Mouse (Mus musculus) neural tube, embryonic 15.5 days (tissue): ENCODE data around the gene Gm21905. TPM values are rescaled to one million over a fixed set of nuclear protein-coding genes. Genes with fewer than 3 reads are reported as not detected.

Experiments used
- ATAC-seq: fragments of 200-750 bp; cut with Nextera tagmentation; 2 replicates; pipeline ENCODE4 v1.8.0; 2017; ENCODE audit warnings: mild to moderate bottlenecking, moderate TSS enrichment, moderate library complexity; ENCODE audit not compliant: low FRiP score
- H3K27ac ChIP-seq: fragments of 300-500 bp; sonication (generic); replicated peaks from 2 replicates; pipeline ENCODE4 v1.5.1; 2015; ENCODE audit warnings: mild to moderate bottlenecking, inconsistent platforms
- H3K27me3 ChIP-seq: fragments of 300-500 bp; sonication (generic); replicated peaks from 2 replicates; pipeline ENCODE4 v1.6.1; 2015; ENCODE audit warnings: inconsistent platforms
- H3K36me3 ChIP-seq: fragments of 300-500 bp; sonication (generic); 2 replicates; pipeline ENCODE4 v1.6.1; 2015; ENCODE audit warnings: inconsistent platforms
- H3K4me1 ChIP-seq: fragments of 300-500 bp; sonication (generic); 2 replicates; pipeline ENCODE4 v1.6.1; 2015; ENCODE audit warnings: inconsistent platforms
- H3K4me2 ChIP-seq: fragments of 300-500 bp; sonication (generic); 2 replicates; pipeline ENCODE4 v1.6.1; 2015; ENCODE audit warnings: inconsistent platforms, mild to moderate bottlenecking, moderate library complexity
- H3K4me3 ChIP-seq: fragments of 300-500 bp; sonication (generic); replicated peaks from 2 replicates; pipeline ENCODE4 v1.5.1; 2015; ENCODE audit warnings: mild to moderate bottlenecking, inconsistent platforms
- H3K9ac ChIP-seq: fragments of 300-500 bp; sonication (generic); replicated peaks from 2 replicates; pipeline ENCODE4 v1.6.1; 2015; ENCODE audit warnings: mild to moderate bottlenecking, inconsistent platforms
- H3K9me3 ChIP-seq: fragments of 300-500 bp; sonication (generic); replicated peaks from 2 replicates; pipeline ENCODE4 v1.6.1; 2016; ENCODE audit warnings: inconsistent platforms
- WGBS: fragments of 180-500 bp; shearing (Covaris S2); methylation state at CpG from one replicate; pipeline ENCODE4 v1.1.7; 2015; ENCODE audit warnings: mixed read lengths; 5-methylcytosine and 5-hydroxymethylcytosine counted together
- polyA plus RNA-seq: library from polyadenylated mRNA; unstranded; fragments of >200 nt; fragmentation: Nextera tagmentation; extraction: Ambion mirVana; gene quantifications from 2 replicates; pipeline ENCODE4 v1.2.1, GENCODE M21; 2015

The Gm21905 gene
- polyA plus RNA-seq, result not detected in 2 replicates

- Histone ChIP-seq H3K4me1 (no peaks in the 10 kb centered on the region), H3K9me3 (no peaks in the 10 kb centered on the region), H3K4me3 (no peak within 1 kb of the TSS), H3K27me3 (no peaks in the 10 kb centered on the region), H3K4me2 (no peak within 1 kb of the TSS), H3K27ac (no peak within 1 kb of the TSS), H3K36me3 (no peaks in the 10 kb centered on the region), H3K9ac (no peak within 1 kb of the TSS)
- 85% methylated on average over 5 of the region's 5 CpGs for WGBS
- ATAC-seq, result no peak
Measured at GRCm38 (mm10) chr5:67946321-67946720, at the start of gene Gm21905. TSS of gene Gm21905 (minus strand) at chr5:67946421.

- ATAC-seq, result no peak
- Histone ChIP-seq H3K9me3 (no peaks in the 10 kb centered on the region), H3K4me3 (no peak overlapping the region), H3K4me2 (no peak overlapping the region), H3K27me3 (no peaks in the 10 kb centered on the region), H3K4me1 (no peaks in the 10 kb centered on the region), H3K36me3 (no peaks in the 10 kb centered on the region), H3K27ac (no peak overlapping the region), H3K9ac (no peak overlapping the region)
Measured at GRCm38 (mm10) chr5:67990426-67990825, 44.2 kb upstream of the Gm21905 start.

GRCm38 (mm10) chr5:67981946-67982526, 35.8 kb upstream of the Gm21905 start:
- WGBS, result 33% methylated on average over 3 of the region's 3 CpGs
- no peak overlapping the region for H3K4me3 ChIP-seq
- H3K9me3 ChIP-seq, result no peaks in the 10 kb centered on the region
- H3K27ac ChIP-seq, result no peak overlapping the region
- no peaks in the 10 kb centered on the region for H3K27me3 ChIP-seq
- no peaks in the 10 kb centered on the region for H3K4me1 ChIP-seq
- H3K9ac ChIP-seq, result no peak overlapping the region
- no peak for ATAC-seq
- H3K36me3 ChIP-seq, result no peaks in the 10 kb centered on the region
- no peak overlapping the region for H3K4me2 ChIP-seq

GRCm38 (mm10) chr5:67969536-67969935, 23.3 kb upstream of the Gm21905 start:
- ATAC-seq, result no peak
- H3K27me3 ChIP-seq, result no peaks in the 10 kb centered on the region

GRCm38 (mm10) chr5:67961708-67962629, 15.7 kb upstream of the Gm21905 start:
- ATAC-seq, result no peak
- no peaks in the 10 kb centered on the region for H3K36me3 ChIP-seq
- H3K4me2 ChIP-seq, result no peak overlapping the region
- H3K9ac ChIP-seq, result no peak overlapping the region
- no peaks in the 10 kb centered on the region for H3K9me3 ChIP-seq
- no peak overlapping the region for H3K27ac ChIP-seq
- H3K4me1 ChIP-seq, result no peaks in the 10 kb centered on the region
- H3K27me3 ChIP-seq, result no peaks in the 10 kb centered on the region
- no peak overlapping the region for H3K4me3 ChIP-seq
- 87% methylated on average over 7 of the region's 7 CpGs for WGBS

More at GRCm38 (mm10) chr5:67969536-67969935, 23.3 kb upstream of the Gm21905 start:
- no peaks in the 10 kb centered on the region for H3K4me1 ChIP-seq
- no peaks in the 10 kb centered on the region for H3K36me3 ChIP-seq
- no peak overlapping the region for H3K27ac ChIP-seq
- H3K4me2 ChIP-seq, result no peak overlapping the region
- H3K4me3 ChIP-seq, result no peak overlapping the region
- H3K9ac ChIP-seq, result no peak overlapping the region
- WGBS, result 45% methylated on average over 7 of the region's 7 CpGs
- no peaks in the 10 kb centered on the region for H3K9me3 ChIP-seq

- Histone ChIP-seq H3K9ac (no peak overlapping the region), H3K27ac (no peak overlapping the region), H3K27me3 (no peaks in the 10 kb centered on the region), H3K4me3 (no peak overlapping the region), H3K36me3 (no peaks in the 10 kb centered on the region), H3K4me1 (no peaks in the 10 kb centered on the region), H3K4me2 (no peak overlapping the region), H3K9me3 (no peaks in the 10 kb centered on the region)
- 77% methylated on average over 7 of the region's 7 CpGs for WGBS
- no peak for ATAC-seq
Measured at GRCm38 (mm10) chr5:67955486-67955885, 9.3 kb upstream of the Gm21905 start.

- Histone ChIP-seq H3K9ac (no peak overlapping the region), H3K4me2 (no peak overlapping the region), H3K27ac (no peak overlapping the region), H3K36me3 (no peaks in the 10 kb centered on the region), H3K4me3 (no peak overlapping the region), H3K4me1 (no peaks in the 10 kb centered on the region), H3K27me3 (no peaks in the 10 kb centered on the region), H3K9me3 (no peaks in the 10 kb centered on the region)
- WGBS, result 83% methylated on average over 4 of the region's 4 CpGs
- ATAC-seq, result no peak
Measured at GRCm38 (mm10) chr5:67954097-67954496, 7.9 kb upstream of the Gm21905 start.

GRCm38 (mm10) chr5:67948074-67948473, 1.9 kb upstream of the Gm21905 start:
- no peaks in the 10 kb centered on the region for H3K4me1 ChIP-seq
- 86% methylated on average over 5 of the region's 5 CpGs for WGBS

GRCm38 (mm10) chr5:67947006-67947405, 785 bp upstream of the Gm21905 start:
- H3K27me3 ChIP-seq, result no peaks in the 10 kb centered on the region
- no peaks in the 10 kb centered on the region for H3K4me1 ChIP-seq
- no peak overlapping the region for H3K4me2 ChIP-seq
- H3K27ac ChIP-seq, result no peak overlapping the region
- H3K9ac ChIP-seq, result no peak overlapping the region
- ATAC-seq, result no peak
- H3K4me3 ChIP-seq, result no peak overlapping the region
- no peaks in the 10 kb centered on the region for H3K9me3 ChIP-seq
- no peaks in the 10 kb centered on the region for H3K36me3 ChIP-seq

More at GRCm38 (mm10) chr5:67948074-67948473, 1.9 kb upstream of the Gm21905 start:
- H3K36me3 ChIP-seq, result no peaks in the 10 kb centered on the region
- no peak overlapping the region for H3K4me2 ChIP-seq
- H3K9me3 ChIP-seq, result no peaks in the 10 kb centered on the region
- no peak for ATAC-seq
- no peak overlapping the region for H3K27ac ChIP-seq
- no peaks in the 10 kb centered on the region for H3K27me3 ChIP-seq
- no peak overlapping the region for H3K9ac ChIP-seq
- no peak overlapping the region for H3K4me3 ChIP-seq

GRCm38 (mm10) chr5:67944074-67944785, 2.0 kb downstream of the Gm21905 start:
- ATAC-seq, result no peak
- Histone ChIP-seq H3K9ac (no peak overlapping the region), H3K27ac (no peak overlapping the region), H3K4me2 (no peak overlapping the region), H3K4me3 (no peak overlapping the region), H3K36me3 (no peaks in the 10 kb centered on the region), H3K9me3 (no peaks in the 10 kb centered on the region), H3K4me1 (no peaks in the 10 kb centered on the region), H3K27me3 (no peaks in the 10 kb centered on the region)
- WGBS, result 91% methylated on average over 1 of the region's 1 CpGs

- ATAC-seq, result no peak
- Histone ChIP-seq H3K4me1 (no peaks in the 10 kb centered on the region), H3K36me3 (no peaks in the 10 kb centered on the region), H3K4me3 (no peak overlapping the region), H3K27ac (no peak overlapping the region), H3K9me3 (no peaks in the 10 kb centered on the region), H3K4me2 (no peak overlapping the region), H3K27me3 (no peaks in the 10 kb centered on the region), H3K9ac (no peak overlapping the region)
- 83% methylated on average over 2 of the region's 2 CpGs for WGBS
Measured at GRCm38 (mm10) chr5:67943199-67943598, 3.0 kb downstream of the Gm21905 start.
